Mouse (Mus musculus) kidney, postnatal 25 days (tissue): ENCODE data around the gene Sept9.

Experiments used
- DNase-seq, 2 experiments: peaks; one replicate each; pipeline ENCODE4 v3.0.0; 2021; ENCODE audit warnings: mixed read lengths in 2 of 2

The Sept9 gene

DNA sequence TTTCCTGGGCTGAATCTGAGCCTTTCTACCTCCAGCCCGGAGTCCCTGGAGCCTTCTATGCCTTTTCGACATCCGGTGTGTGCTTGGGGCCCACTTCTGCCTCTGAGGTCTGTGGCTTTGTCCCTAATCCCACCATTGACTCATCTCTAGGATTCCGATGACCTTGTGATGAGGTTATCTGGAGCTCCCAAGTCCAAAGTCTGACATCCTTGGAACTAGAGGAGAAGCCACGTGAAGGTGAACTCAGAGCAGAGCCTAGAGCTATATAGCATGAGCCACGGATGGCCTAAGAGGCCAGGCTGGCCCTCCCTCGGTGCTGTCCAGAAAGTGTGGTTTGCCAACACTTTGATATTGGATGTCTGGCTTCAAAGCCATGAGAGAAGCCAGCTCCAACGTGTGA lies 23.4 kb downstream of the Sept9 start:
- DNase-seq = no peak

DNA sequence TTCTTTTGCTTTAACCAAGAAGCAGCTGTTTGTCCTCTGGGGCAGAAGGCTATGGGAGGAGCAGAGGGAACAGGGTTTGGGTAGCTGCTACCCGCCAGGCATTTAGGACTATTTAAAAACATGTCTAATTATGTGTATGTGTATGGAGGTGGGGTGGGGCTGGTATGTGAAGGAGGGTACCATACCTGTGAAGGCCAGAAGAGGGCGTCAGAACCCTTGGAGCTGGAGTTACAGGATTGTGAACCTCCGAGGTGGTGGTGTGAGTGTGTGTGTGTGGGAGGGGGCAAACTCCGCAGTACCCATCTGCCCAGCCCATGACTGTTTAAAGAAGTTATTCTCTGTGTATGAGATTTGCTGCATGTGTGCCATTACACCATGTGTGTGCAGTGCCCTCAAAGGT lies 25.3 kb downstream of the Sept9 start:
- no peak for DNase-seq

DNA sequence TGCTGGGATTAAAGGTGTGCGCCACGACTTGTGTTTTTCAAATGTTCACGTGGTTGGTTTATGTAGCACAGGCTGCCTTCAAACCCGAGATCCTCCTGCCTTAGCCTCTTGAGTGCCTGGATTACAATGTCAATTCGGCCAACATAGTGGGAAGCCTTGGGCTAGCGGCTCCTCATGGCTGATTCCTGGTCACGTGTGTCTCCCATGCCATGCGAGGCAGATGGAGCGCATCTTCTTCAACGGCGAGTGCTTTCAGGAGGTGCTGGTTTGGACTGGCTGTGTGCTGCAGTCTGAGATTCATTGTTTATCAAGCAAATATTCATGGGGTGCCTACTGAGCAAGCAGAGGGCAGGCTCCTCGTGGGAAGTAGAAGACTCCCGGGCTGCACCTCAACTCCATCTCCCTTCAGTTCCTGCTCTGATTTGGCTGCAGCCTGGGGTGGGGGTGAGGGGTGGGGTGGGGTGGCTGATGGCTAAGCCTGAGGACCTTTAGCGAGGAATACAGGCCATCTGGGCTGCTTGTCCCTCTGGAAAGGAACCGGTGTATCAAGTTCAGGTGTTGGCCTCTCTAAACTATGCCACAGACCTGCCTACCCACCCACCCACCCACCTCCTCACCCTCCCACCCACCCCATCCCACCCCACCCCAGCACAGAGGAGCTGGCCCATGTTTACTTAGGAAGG lies 26.2 kb downstream of the Sept9 start:
- DNase-seq = no peak

DNA sequence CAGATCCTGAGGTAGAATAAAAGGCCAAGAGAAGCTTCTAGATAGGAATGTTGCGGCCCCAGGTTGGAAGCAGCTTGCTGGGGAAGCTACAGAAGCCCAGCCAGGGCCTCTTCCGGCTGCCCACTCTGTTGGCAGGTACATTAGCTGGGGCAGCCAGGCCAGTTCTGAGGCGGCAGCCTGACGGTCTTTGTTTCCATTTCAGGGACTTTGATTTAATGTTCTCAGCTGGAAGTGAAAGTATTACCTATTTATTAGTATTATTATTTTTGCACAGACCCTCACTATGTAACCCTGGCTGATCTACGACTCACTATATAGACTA lies 26.7 kb downstream of the Sept9 start:
- DNase-seq = no peak

DNA sequence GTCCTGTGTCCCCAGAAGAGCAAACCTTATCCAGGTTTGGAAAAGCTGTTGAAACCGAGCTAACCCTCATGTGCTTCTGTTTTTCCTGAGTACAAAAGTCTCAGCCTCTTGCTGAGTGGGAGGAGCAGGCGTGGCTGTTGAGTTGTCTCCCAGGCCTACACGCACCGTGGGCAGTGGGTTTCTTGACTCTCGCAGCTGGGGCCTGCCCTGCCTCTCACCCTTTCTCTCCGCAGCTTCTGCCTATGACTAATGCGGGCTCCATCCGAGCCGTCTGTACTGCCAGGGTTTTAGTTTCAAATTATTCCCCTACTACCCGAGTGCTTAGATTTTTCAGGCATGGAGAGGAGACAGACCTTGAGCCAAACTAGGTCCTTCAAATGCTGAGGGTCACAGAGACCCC lies 28.7 kb downstream of the Sept9 start:
- DNase-seq = no peak

DNA sequence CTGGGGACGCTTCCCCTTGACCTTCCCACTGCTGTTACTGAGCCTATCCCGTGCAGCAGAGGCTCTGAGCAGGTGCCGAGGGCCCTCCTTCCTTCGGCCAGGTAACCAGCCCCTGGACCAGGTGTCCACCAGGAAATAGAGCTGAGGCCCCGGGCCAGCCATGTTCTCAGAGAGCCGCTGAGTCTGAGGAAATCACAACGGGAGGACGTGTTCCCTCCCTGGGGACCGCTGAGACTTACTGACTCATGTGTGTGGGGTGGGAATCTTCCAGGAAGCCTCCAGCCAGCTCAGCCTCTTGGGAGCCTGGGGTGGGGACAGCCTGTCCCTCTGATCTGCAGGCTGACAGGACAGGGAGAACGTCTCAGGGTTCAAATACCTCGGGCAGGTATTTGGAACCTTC lies 32.1 kb downstream of the Sept9 start:
- DNase-seq = peak; percentile 65 to 82

DNA sequence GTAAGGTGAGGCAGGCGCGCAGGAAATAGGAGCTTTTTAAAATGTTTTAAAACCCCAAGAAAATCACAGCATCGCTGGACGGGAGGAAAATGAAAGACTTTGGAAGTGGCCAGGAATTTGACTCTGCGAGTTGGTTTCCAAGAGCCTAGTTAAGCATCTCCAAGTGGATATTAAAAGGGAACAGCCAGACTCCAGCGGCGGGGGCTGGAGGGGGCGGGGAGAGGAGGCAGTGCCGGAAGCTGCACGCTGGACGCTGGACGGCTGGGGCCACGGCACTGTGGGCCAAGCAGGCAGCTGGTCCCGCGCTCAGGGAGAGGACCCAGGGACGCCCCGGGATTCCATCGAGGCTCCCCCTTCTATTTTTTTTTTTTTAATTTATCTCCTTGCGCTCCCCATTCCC lies 32.6 kb downstream of the Sept9 start:
- DNase-seq = peak; percentile 72 to 85

DNA sequence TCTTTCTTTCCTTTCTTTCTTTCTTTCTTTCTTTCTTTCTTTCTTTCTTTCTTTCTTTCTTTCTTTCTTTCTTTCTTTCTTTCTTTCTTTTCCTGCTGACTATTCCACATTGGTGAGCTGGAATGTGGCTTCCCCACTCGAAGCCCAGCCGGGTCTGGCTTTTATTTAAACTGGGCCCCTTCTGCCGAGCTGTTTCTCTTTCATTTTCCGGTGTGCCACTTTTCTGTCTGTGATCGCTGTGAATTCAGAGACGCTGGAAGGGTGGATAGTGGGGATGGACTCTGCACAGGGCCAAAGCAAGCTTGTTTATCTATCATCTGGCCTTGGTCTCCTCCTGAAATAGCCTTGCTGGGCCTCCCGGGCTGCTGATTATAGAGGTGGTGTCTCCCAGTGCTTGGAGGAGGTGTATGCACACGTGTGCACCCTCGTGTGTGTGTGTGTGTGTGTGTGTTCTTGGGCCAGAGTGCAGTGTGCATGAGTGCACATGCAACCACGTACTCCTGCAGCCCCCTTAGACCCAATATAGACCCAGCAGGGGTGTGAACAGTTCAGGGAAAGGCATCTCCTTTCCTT lies 33.5 kb downstream of the Sept9 start:
- no peak for DNase-seq

DNA sequence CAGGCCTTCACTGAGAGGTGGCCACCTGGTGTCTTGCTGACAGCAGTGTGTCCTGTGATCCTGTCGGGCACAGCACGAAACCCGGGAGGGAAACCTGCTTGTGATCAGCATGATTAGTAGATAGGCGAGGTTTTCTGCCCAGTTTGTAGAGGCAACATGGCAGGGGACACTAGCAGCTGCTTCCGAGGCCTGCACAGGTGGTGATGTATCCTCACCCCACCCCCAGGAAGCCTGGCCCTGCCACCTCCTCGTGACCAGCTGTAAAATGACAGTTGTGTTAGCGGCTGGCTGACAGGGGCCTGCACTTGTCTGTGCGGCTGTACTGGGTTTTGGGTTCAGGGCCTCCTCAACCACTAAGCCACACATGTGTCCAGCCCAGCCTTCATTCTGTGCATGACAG lies 34.4 kb downstream of the Sept9 start:
- no peak for DNase-seq

DNA sequence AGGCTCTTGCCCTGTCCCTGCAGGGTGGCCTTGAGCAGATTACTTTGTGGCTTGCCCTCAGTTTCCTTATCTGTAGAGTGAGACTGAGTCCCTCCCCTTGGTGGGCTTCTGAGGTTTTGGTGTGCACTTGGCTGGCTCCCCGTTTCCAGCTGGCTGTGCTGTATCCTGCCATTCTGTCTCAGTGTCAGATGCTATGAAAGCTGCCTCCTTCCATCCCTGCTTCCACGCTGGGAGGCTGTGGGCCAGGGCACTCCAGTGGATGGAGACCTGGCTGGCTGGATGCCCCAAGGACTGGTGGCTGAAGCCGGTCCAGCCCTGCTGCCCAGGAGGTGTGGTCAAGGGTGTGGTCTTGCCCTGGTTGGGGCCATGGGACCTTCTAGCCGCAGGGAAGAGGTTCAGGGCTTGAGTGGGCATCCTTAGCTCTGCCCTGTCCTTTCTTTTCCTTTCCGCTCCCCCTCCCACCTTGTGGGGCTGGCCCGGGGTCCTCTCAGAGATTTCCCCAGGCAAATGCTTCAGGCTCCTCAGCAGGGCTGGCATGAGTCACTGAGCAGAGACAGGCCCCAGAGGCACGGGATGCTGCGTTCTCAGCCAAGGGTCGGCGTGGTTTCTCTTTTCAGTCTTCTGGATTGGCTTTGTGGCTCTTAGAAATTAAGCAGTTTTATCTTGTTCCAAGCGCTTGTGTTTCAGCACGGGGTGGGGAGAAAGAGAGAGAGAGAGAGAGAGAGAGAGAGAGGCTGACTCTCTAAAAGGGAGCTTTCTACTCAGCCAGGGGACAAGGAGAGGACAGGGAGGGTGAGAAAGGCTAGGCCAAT lies 35.8 kb downstream of the Sept9 start:
- DNase-seq = peak; percentile 48 to 70

DNA sequence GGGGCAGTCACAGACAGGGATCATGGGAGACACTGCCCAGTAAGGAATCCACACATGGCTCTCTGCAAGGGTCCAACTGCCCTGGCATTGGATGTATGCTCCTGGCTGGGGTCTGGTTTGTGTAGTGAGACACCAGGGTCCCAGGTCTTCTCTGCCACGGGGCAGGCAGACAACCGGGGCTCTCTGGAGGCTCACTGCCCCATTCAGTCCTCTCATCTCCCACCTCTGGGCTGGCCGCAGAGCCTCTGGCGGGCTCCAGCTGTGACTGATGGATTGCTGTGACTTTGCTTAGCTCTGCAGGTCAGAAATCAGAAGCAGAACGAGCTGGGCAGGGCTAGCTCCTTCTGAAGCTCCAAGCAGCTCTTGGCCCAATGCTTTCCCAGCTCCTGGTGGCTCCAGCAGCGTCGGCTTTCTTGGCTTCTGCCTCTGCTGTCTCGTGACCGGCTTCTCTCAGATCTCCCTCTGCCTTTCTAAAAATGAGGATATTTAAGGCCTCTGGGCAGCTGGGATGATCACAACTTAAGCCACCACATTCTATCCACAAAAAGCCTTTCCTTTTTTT lies 36.5 kb downstream of the Sept9 start:
- peak; percentile 46 to 67 for DNase-seq

DNA sequence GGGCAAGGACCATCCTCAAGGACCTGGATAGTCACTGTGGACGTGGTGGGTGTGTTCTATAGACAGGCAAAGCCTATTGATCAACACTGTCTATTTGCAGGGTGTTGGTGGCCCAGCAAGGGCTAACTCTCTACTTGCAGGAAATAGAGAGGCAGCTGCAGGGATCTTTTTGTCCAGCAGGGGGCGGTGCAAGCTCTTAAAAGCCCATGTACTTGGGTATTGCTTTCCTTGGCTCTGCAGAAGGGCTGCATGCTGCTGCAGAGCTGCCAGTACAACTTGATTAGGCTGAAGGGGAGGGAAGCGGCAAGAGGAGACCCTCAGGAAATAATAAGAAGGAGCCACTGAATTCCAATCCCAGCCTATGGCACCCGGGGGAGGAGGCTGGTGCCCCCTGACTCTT lies 38.7 kb downstream of the Sept9 start:
- DNase-seq = peak; percentile 89 to 95

DNA sequence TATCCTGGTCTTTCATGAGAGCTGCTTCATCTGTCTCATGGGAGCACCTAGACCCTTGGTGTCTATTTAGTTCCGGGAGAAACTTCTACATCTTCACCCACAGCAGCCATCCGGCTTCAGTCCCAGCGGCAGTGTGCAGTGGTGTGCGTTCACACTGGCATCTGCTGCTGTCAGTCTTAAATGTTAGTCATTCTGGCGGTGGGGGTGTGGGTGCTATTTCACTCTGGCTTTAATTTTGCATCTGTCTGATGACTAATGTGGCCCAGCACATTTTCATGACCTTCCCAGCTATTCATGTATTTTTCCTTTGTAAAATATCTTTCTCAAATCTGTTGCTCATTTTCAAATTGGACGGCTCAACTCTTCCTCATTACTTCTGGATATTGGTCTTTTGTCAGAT lies 40.2 kb downstream of the Sept9 start:
- no peak for DNase-seq

DNA sequence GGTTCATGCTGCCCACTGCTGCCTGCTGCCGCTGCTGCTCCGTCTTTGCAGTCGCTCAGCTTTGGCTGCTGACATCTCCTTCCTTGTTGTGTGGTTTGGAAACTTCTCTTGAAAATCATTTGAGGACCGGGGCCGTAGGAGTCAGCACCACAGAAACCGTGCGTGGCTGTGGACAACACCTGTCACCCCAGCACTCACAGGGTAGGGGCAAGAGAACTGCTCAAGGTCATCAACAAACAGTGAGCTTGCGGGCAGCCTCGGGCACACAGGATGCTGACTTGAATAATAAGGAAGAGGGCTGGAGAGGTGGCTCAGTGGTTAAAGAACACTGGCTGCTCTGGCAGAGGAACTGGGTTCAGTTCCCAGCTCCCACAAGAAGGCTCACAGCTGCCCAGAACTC lies 40.9 kb downstream of the Sept9 start:
- no peak for DNase-seq

DNA sequence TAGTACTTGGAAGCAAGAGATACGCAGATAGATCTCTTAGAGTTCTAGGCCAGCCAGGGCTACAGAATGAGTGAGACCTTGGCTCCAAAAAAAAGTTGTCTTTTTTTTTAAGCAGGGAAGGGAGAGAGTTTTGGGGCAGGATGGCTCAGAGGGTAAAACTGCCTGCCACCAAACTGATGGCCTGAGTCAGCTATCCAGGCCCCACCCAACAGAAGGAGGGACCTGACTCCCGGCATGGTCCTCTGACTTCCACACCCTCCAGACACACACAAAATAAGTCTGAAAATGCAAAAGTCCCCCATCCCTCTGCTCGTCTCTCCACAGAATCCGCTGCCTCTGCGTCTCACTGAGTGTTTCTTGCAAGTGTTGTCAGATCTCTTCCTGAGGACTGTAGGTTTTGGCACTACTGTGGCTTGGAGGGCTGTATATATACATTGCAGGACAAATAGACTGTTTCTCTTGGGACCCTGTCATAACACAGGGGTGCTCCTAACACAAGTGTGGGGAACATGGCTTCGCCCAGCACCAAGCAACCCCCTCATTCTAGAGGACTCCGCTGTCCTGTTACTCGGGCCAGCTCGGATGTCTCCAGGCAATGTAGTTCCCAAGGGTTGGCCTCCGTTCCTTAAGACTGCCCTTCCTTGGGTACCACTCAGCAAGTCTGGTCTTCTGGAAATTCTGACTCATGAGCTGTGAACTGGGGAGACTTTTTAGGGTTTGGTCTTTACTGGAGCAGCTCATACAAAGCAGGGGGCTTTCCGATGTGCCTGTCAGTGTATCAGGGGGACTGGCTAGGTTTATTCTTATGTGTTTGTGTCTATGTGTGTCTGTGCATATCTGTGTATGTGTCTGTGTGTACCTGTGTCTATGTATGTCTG lies 41.6 kb downstream of the Sept9 start:
- no peak for DNase-seq

DNA sequence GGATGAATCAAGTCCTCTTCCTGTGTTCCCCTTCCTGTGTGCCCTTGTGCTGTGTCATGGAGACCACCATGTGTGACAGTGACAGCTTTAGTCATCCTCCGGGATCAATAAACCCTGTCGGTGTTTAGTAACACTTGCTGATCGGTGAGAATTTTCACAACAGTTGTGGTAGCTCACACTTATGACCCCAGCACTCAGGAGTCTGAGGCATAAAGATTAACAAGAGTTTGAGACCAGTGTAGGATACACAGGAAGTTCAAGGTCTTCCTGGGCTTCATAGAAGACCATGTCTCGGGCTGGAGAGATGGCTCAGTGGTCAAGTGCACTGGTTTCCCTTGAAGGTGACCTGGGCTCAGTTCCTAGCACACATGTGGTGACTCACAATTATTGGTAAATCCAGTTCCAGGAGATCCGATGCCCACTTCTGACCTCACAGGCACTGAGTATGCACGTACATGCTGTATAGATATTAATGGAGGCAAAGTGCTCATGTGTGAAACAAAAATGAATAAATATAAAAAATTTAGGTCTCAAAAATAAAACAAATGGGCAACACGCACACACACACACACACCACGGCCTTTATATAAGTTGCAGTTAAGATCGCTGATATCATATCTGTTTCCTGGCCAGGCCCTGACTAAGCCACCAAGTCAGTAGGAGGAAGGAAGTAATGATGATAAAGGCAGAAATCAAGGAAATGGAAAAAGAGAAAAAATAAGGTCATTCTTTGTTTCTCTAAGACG lies 43.1 kb downstream of the Sept9 start:
- DNase-seq = no peak

DNA sequence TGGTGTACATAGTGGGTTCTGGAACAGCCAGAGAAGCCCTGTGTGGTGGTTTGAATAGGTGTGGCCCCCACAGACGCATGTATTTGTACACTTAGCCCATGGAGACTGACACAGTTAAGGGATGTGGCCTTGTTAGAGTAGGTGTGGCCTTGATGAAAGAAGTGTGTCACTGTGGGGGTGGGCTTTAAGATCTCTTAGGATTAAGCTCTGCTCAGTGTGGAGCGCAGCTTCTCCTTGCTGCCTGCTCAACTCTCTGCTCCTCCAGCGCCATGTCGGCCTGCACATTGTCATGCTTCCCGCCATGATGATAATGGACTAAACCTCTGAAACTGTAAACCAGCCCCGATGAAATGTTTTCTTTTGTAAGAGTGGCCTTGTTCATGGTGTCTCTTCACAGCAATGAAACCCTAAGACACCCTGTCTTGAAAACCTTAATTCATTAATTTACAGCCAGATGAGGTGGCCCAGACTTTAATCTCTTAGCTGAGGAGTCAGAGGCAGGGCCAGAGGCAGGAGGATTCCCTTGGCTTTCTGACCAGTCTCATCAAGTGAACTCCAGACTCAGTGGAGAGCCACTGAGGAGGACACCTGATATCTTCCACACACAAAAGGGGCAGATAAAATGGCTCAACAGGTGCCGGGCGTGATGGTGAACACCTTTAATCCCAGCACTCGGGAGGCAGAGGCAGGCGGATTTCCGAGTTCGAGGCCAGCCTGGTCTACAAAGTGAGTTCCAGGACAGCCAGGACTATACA lies 44.3 kb downstream of the Sept9 start:
- DNase-seq = no peak

DNA sequence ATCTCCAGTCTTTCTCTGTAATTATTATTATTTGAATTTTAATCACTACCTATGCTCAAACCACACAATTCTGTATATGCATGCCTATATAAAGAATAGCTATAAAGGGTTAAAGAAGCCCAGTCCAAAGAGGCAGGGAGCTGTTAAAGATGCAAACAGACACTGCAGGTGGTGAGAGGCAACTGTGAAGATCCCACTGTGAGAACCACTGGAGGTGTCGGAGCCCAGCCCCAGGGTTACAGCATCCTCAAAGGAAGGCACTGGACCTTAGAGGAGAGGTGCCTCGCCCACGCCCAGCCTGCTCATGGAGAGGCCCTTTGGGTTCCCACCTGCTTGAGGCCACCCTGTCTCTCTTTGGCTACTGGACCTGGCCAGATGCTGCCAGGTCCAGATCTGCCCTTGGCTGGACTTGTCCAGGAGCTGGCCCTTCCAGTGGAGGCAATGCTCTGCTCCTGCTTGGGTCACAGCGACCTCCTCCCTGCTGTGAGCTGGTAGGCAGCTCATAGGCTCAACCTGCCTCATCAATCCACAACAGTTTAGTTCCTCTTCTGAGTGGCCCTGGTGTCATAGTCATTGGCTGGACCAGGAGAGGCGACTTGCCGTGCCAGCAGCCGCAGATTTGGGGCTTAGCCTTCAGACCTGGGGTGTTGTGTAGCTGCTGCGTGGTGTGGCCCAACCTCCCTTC lies 45.7 kb downstream of the Sept9 start:
- peak in 1 of 2 experiments; percentile 65 for DNase-seq

DNA sequence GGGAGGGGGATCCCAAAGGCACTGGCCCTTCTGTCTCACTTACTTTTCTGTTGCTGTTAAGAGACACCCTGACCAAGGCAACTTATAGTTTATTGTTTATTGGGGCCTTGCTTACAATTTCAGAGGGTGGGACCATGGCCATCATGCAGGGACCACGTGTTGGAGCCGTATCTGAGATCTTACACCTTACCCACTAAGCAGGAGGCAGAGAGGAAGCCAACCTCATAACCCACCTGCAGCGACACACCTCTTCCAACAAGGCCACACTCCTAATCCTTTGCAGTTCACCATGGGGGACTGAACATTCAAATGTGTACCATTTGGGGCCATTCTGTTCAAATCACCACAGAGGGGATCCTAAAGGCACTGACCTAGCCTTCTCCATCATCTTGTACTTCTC lies 46.4 kb downstream of the Sept9 start:
- DNase-seq = no peak

DNA sequence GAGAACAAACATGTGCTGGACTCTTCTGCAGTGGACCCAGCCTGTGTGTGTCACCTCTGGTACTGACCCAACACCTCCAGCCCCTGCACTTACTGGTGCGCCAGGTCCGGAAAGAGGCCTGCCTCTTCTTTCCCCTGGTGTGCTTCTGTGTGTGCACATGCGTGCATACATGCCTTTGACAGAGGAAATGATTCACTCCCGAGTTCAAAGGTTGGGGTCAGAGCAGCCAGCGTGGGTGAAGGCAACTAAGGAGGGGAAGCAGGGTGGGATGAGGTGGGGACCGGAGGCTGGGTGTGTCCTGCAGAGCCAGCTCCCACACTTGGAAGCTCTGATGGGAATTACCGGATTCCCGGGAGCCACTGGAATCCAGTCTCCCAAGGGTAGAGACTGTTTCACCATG lies 46.8 kb downstream of the Sept9 start:
- DNase-seq = peak in 1 of 2 experiments; percentile 71

DNA sequence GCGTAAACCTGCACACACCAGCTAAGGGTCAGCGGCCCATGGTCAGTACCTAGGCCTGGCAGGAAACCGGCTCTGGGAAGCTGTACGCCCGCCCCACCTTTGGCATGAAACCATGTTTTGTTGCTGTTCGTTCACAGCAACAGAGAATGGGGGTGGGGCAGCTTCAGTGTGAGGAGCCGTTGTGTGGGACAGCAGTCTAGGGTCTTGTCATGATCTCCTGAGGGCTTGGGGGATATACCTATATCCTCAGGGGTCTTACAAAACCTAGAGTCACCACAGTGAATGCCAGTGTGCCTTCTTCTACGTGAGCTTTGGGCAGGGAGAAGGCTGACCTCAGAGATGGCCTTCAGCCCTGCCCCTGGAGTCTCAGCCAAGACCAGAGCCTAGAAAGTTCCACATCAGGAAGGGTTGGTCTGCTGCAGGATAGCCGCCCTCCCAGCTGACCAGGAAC lies 47.5 kb downstream of the Sept9 start:
- peak; percentile 87 to 94 for DNase-seq
